15 mouse cellular contexts compared by ENCODE assay signal in genomic region chr12:53321944-53322343, GRCm38 (mm10).
"Had no signal": no experiment of that assay in that cellular context is flagged by ENCODE, and none has a peak within 500 bp of the region (broad histone marks: within the 10 kb centered on the region; RNA-seq: fewer than 3 reads in every experiment).

No protein-coding gene starts in this region.

- H3K9ac ChIP-seq: intestine, embryonic 15.5 days; liver, embryonic 14.5 days; liver, postnatal 0 days; lung, embryonic 14.5 days; stomach, embryonic 15.5 days had no signal

- ATAC-seq: intestine, embryonic 15.5 days; liver, postnatal 0 days; lung, postnatal 0 days had no signal

- DNase-seq: kidney, adult 11 months; kidney, adult 8-10 months; kidney, postnatal 14 days; kidney, postnatal 4 days; left cerebral cortex, postnatal 4 days; liver, postnatal 0 days; lung, embryonic 14.5 days; right cerebral cortex, postnatal 25 days; spleen, adult 18-20 months; thymus, postnatal 36 days had no signal

- H3K36me3 ChIP-seq: intestine, embryonic 15.5 days; stomach, embryonic 15.5 days had no signal

- H3K27ac ChIP-seq: intestine, embryonic 15.5 days; liver, embryonic 14.5 days; macrophage; stomach, embryonic 15.5 days had no signal

- H3K4me3 ChIP-seq: intestine, embryonic 15.5 days; stomach, embryonic 15.5 days had no signal

- H3K27me3 ChIP-seq: intestine, embryonic 15.5 days; stomach, embryonic 15.5 days had no signal

- H3K9me3 ChIP-seq: intestine, embryonic 15.5 days; stomach, embryonic 15.5 days had no signal

- H3K4me2 ChIP-seq: intestine, embryonic 15.5 days; lung, embryonic 14.5 days; stomach, embryonic 15.5 days had no signal

- H3K4me1 ChIP-seq: intestine, embryonic 15.5 days; stomach, embryonic 15.5 days had no signal
